Mouse (Mus musculus) CH12.LX (cell line): Measurements from ENCODE around the gene Spata2. TPM values are rescaled to one million over a fixed set of nuclear protein-coding genes. Genes with fewer than 3 reads are reported as not detected.

ENCODE experiments used
- DNase-seq: peaks from one replicate; pipeline ENCODE4 v3.0.0-alpha.2; 2013; ENCODE audit errors: extremely low read depth
- H3K27ac ChIP-seq: 2 replicates; pipeline ENCODE4 v1.5.1; 2012; ENCODE audit warnings: low read depth, mild to moderate bottlenecking, control low read depth, moderate library complexity; ENCODE audit not compliant: insufficient read depth
- H3K27me3 ChIP-seq: replicated peaks from 2 replicates; pipeline ENCODE3; 2012; ENCODE audit warnings: inconsistent platforms
- H3K36me3 ChIP-seq, 2 experiments: replicated peaks in 1 of 2; 2 replicates each; pipeline versions ENCODE3 to v1.6.1; 2012; ENCODE audit warnings: inconsistent platforms in 1 of 2, low read length in 1 of 2, mild to moderate bottlenecking in 1 of 2, mixed read lengths in 1 of 2, moderate library complexity in 1 of 2; ENCODE audit not compliant: control insufficient read depth in 1 of 2, insufficient read depth in 1 of 2
- H3K4me1 ChIP-seq, 2 experiments: 2 replicates each; pipeline ENCODE4 v1.6.1; 2012; ENCODE audit warnings: inconsistent platforms in 1 of 2, moderate library complexity in 1 of 2; ENCODE audit not compliant: insufficient read depth in 2 of 2, control insufficient read depth in 1 of 2
- H3K4me2 ChIP-seq: 2 replicates; pipeline ENCODE4 v1.6.1; 2012; ENCODE audit warnings: low read depth, mild to moderate bottlenecking, control low read depth; ENCODE audit not compliant: poor library complexity, insufficient read depth, severe bottlenecking
- H3K4me3 ChIP-seq, 3 experiments: fragments of 150-350 bp in 1 of 3; sonication (generic) in 1 of 3; replicated peaks in 1 of 3; 2 replicates each; pipeline versions ENCODE3 to v1.5.1; 2011 to 2012; ENCODE audit warnings: low read depth in 2 of 3, low read length in 2 of 3, mild to moderate bottlenecking in 2 of 3, moderate library complexity in 2 of 3, control low read depth in 1 of 3, improper control_type of control experiment in 1 of 3, inconsistent platforms in 1 of 3, mixed read lengths in 1 of 3; ENCODE audit not compliant: poor library complexity in 1 of 3
- H3K79me2 ChIP-seq: replicated peaks from 2 replicates; pipeline ENCODE4 v1.6.1; 2012; ENCODE audit warnings: mild to moderate bottlenecking, moderate library complexity; ENCODE audit not compliant: control insufficient read depth, poor library complexity, insufficient read depth, severe bottlenecking; ENCODE audit errors: extremely low read depth
- H3K9ac ChIP-seq: 2 replicates; pipeline ENCODE4 v1.6.1; 2012; ENCODE audit warnings: low read depth, mild to moderate bottlenecking, control low read depth, moderate library complexity; ENCODE audit not compliant: insufficient read depth
- H3K9me3 ChIP-seq: replicated peaks from 2 replicates; pipeline ENCODE3; 2012; ENCODE audit warnings: low read length, inconsistent platforms, mixed read lengths
- BHLHE40 ChIP-seq: IDR thresholded peaks from 2 replicates; pipeline ENCODE4 v1.6.1; 2011; ENCODE audit warnings: mild to moderate bottlenecking, low read depth, low read length, improper control_type of control experiment
- CHD1 ChIP-seq: IDR thresholded peaks from 2 replicates; pipeline ENCODE4 v1.6.1; 2012; ENCODE audit warnings: low read depth, low read length, improper control_type of control experiment, inconsistent platforms
- CHD2 ChIP-seq: IDR thresholded peaks from 2 replicates; pipeline ENCODE4 v1.6.1; 2011; ENCODE audit warnings: low read length, improper control_type of control experiment
- CTCF ChIP-seq, 2 experiments: IDR thresholded peaks in 1 of 2; conservative IDR thresholded peaks in 1 of 2; 2 replicates each; pipeline ENCODE4 v1.5.1; 2011 to 2012; ENCODE audit warnings: low read depth in 2 of 2, low read length in 2 of 2, improper control_type of control experiment in 1 of 2, inconsistent platforms in 1 of 2, mild to moderate bottlenecking in 1 of 2, moderate library complexity in 1 of 2
- E2F4 ChIP-seq: IDR thresholded peaks from 2 replicates; pipeline ENCODE4 v1.6.1; 2011; ENCODE audit warnings: low read depth, low read length, improper control_type of control experiment; ENCODE audit not compliant: insufficient replicate concordance
- ELF1 ChIP-seq: IDR thresholded peaks from 2 replicates; pipeline ENCODE4 v1.6.1; 2014; ENCODE audit warnings: low read depth, mild to moderate bottlenecking, inconsistent platforms, low read length, improper control_type of control experiment
- EP300 ChIP-seq: IDR thresholded peaks from 2 replicates; pipeline ENCODE4 v1.6.1; 2011; ENCODE audit warnings: low read length, improper control_type of control experiment
- ETS1 ChIP-seq: conservative IDR thresholded peaks from 2 replicates; pipeline ENCODE4 v1.6.1; 2012; ENCODE audit warnings: low read depth, mild to moderate bottlenecking, inconsistent platforms, low read length, improper control_type of control experiment, moderate library complexity
- IRF4 ChIP-seq: IDR thresholded peaks from 2 replicates; pipeline ENCODE4 v1.6.1; 2014; ENCODE audit warnings: low read depth, mild to moderate bottlenecking, inconsistent platforms, low read length, improper control_type of control experiment
- MAZ ChIP-seq: IDR thresholded peaks from 2 replicates; pipeline ENCODE4 v1.6.1; 2012; ENCODE audit warnings: low read depth, mild to moderate bottlenecking, inconsistent platforms, low read length, improper control_type of control experiment, moderate library complexity
- MEF2A ChIP-seq: IDR thresholded peaks from 2 replicates; pipeline ENCODE4 v1.6.1; 2014; ENCODE audit warnings: low read depth, mild to moderate bottlenecking, inconsistent platforms, low read length, improper control_type of control experiment, borderline replicate concordance
- MYC ChIP-seq: IDR thresholded peaks from 2 replicates; pipeline ENCODE4 v1.6.1; 2011; ENCODE audit warnings: low read depth, mild to moderate bottlenecking, improper control_type of control experiment, low read length
- NELFE ChIP-seq: IDR thresholded peaks from 2 replicates; pipeline ENCODE4 v1.6.1; 2011; ENCODE audit warnings: low read depth, low read length, improper control_type of control experiment
- POLR2AphosphoS2 ChIP-seq: IDR thresholded peaks from 2 replicates; pipeline ENCODE4 v1.6.1; 2011; ENCODE audit warnings: low read depth, low read length, improper control_type of control experiment
- RCOR1 ChIP-seq: conservative IDR thresholded peaks from 2 replicates; pipeline ENCODE4 v1.6.1; 2012; ENCODE audit warnings: low read depth, mild to moderate bottlenecking, inconsistent platforms, low read length, improper control_type of control experiment
- SIN3A ChIP-seq: IDR thresholded peaks from 2 replicates; pipeline ENCODE4 v1.6.1; 2012; ENCODE audit warnings: low read length, improper control_type of control experiment, inconsistent platforms
- TBP ChIP-seq: conservative IDR thresholded peaks from 2 replicates; pipeline ENCODE4 v1.6.1; 2011; ENCODE audit warnings: low read depth, low read length, improper control_type of control experiment
- TCF12 ChIP-seq: IDR thresholded peaks from 2 replicates; pipeline ENCODE4 v1.6.1; 2014; ENCODE audit warnings: low read depth, mild to moderate bottlenecking, inconsistent platforms, low read length, improper control_type of control experiment
- USF1 ChIP-seq: IDR thresholded peaks from 2 replicates; pipeline ENCODE4 v1.6.1; 2014; ENCODE audit warnings: low read depth, mild to moderate bottlenecking, inconsistent platforms, low read length, improper control_type of control experiment
- ZMIZ1 ChIP-seq: IDR thresholded peaks from 2 replicates; pipeline ENCODE4 v1.6.1; 2012; ENCODE audit warnings: low read depth, mild to moderate bottlenecking, inconsistent platforms, low read length, improper control_type of control experiment
- dilution Hi-C: fragments of 300-500 bp; cut with MboI; formaldehyde crosslinking; loops from 2 replicates; pipeline ENCODE4 v1.14.3; 2020; ENCODE audit warnings: low sequenced_read_pairs; ENCODE audit not compliant: extremely low pct_unique_long_range_greater_than_20kb, extremely low pct_ligation_motif_present
- in situ Hi-C: fragments of 300-500 bp; cut with MboI; formaldehyde crosslinking; loops from 3 replicates; pipeline ENCODE4 v1.14.3; 2019; ENCODE audit warnings: low sequenced_read_pairs, low pct_ligation_motif_present, low pct_unique_long_range_greater_than_20kb, mixed read lengths
- polyA plus RNA-seq: library from polyadenylated mRNA; unstranded; fragments of >175 nt; gene quantifications from 2 replicates; pipeline ENCODE4 v1.2.1, GENCODE M21; 2012; ENCODE audit warnings: low read depth; ENCODE audit not compliant: insufficient read length
- total RNA-seq, 2 experiments: library from RNA; depleted of rRNA; stranded (reverse); fragments of 300-350 nt in 1 of 2; fragments of >200 nt in 1 of 2; gene quantifications; 2 replicates each; pipeline ENCODE4 v1.2.3; 2012 to 2014

Spata2 gene
- total and polyA plus RNA-seq, 3 experiments: 9.1 to 22.8 (median 10.5) TPM

- peak; percentile 94 for TF ChIP-seq ZMIZ1
Observed at GRCm38 (mm10) chr2:167537476-167538297, 45.0 kb upstream of the Spata2 start, which contains the start of gene Snai1 (continued).

- dilution Hi-C loops: no loop called here
- Histone ChIP-seq H3K27me3 (no peaks in the 10 kb centered on the region), H3K9ac (no peak overlapping the region; the same call in 1 of the 2 replicates)
Observed at GRCm38 (mm10) chr2:167536320-167536945, 43.7 kb upstream of the Spata2 start.

GRCm38 (mm10) chr2:167533880-167534279, 41.2 kb upstream of the Spata2 start:
- dilution Hi-C loops (no loop called here), in situ Hi-C loops (loop anchor here (5.0 to 10.0 kb wide), 3 partner anchors 68 to 371 kb away; no protein-coding TSS in a partner anchor)
- no peaks in the 10 kb centered on the region for H3K9me3 ChIP-seq
- TF ChIP-seq E2F4 (no peak), CHD1 (no peak), CHD2 (no peak), USF1 (no peak), SIN3A (no peak), MEF2A (no peak), CTCF (conservative IDR thresholded peaks at IDR 0.05 in 1 of 2, IDR thresholded peaks at IDR 0.05 in 1 of 2; ENCODE audit: low read depth in 2 of 2, low read length in 2 of 2) (no peak), EP300 (no peak), RCOR1 (no peak), ETS1 (no peak), TBP (no peak), POLR2AphosphoS2 (no peak), TCF12 (no peak), NELFE (no peak), BHLHE40 (no peak)
- no peak overlapping the region for H3K4me2 ChIP-seq
- peaks cover 12 to 19% of the 10 kb centered on the region in 2 experiments for H3K4me1 ChIP-seq
- H3K36me3 ChIP-seq: peaks cover under 1 to 3% of the 10 kb centered on the region in 2 experiments
- H3K9ac ChIP-seq: no peak overlapping the region
- no peaks in the 10 kb centered on the region for H3K27me3 ChIP-seq
- peaks cover 4% of the 10 kb centered on the region for H3K79me2 ChIP-seq
- no peak overlapping the region for H3K4me3 ChIP-seq
- no peak for DNase-seq
- no peak overlapping the region for H3K27ac ChIP-seq

More at GRCm38 (mm10) chr2:167536320-167536945, 43.7 kb upstream of the Spata2 start:
- H3K9me3 ChIP-seq: no peaks in the 10 kb centered on the region
- H3K27ac ChIP-seq: no peak overlapping the region
- H3K4me1 ChIP-seq: peaks cover 16 to 34% of the 10 kb centered on the region in 2 experiments
- in situ Hi-C loops: loop anchor here (10.0 kb wide), 1 partner anchor 368 kb away; no protein-coding TSS in a partner anchor
- no peak for TF ChIP-seq MYC
- TF ChIP-seq ELF1: 0 out of 2 replicates have a peak, but pooled peaks have one; percentile 10
- TF ChIP-seq MAZ: 0 out of 2 replicates have a peak, but pooled peaks have one; percentile 57
- TF ChIP-seq BHLHE40: peak; percentile 80
- 0 out of 2 replicates have a peak, but pooled peaks have one; percentile 10 for TF ChIP-seq MEF2A
- TF ChIP-seq IRF4: peak; percentile 85
- no peak for TF ChIP-seq CTCF (conservative IDR thresholded peaks at IDR 0.05 in 1 of 2, IDR thresholded peaks at IDR 0.05 in 1 of 2; ENCODE audit: low read depth in 2 of 2, low read length in 2 of 2)
- peak overlapping the region in 1 of 3 experiments; percentile 38 for H3K4me3 ChIP-seq
- H3K79me2 ChIP-seq: peaks cover 7% of the 10 kb centered on the region
- peaks cover 7 to 27% of the 10 kb centered on the region in 2 experiments for H3K36me3 ChIP-seq
- H3K4me2 ChIP-seq: peak overlapping the region; percentile 79
- DNase-seq: no peak
